ENCODE assay signal across 32 mouse cellular contexts in the genomic region with DNA sequence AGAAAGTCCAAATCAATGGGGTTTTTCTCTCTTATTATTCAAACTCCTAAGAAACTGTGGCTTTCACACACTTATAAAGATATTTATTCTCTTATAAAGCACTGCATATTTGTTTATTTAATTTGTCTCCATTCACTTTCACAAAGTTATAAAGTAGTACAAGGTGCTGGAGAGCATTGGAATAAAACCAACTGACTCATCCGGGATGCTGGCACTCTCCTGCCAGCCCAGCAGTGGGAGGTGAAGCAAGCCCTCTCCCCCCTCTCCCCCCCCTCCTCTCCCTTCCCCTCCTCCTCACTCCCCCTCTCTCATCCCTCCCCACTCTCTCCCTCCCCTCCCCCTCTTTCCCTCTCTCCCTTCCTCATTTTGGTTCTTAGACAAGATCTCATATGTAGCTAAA.
"Had no signal": no experiment of that assay in that cellular context is flagged by ENCODE, and none has a peak within 500 bp of the region (broad histone marks: within the 10 kb centered on the region; RNA-seq: fewer than 3 reads in every experiment).

No protein-coding gene starts in this region.

- H3K4me1 ChIP-seq: limb, embryonic 10.5 days; limb, embryonic 12.5 days; limb, embryonic 13.5 days; liver, embryonic 12.5 days; liver, embryonic 13.5 days; liver, embryonic 15.5 days; lung, embryonic 15.5 days; midbrain, embryonic 12.5 days; midbrain, embryonic 13.5 days; midbrain, embryonic 15.5 days; neural tube, embryonic 12.5 days had no signal

- H3K36me3 ChIP-seq: limb, embryonic 10.5 days; limb, embryonic 12.5 days; limb, embryonic 13.5 days; limb, embryonic 15.5 days; liver, embryonic 12.5 days; liver, embryonic 13.5 days; liver, embryonic 15.5 days; lung, embryonic 15.5 days; midbrain, embryonic 10.5 days; midbrain, embryonic 12.5 days; midbrain, embryonic 13.5 days; midbrain, embryonic 15.5 days; neural tube, embryonic 12.5 days had no signal

- H3K4me2 ChIP-seq: limb, embryonic 12.5 days; limb, embryonic 13.5 days; limb, embryonic 15.5 days; liver, embryonic 11.5 days; liver, embryonic 12.5 days; liver, embryonic 13.5 days; liver, embryonic 15.5 days; lung, embryonic 14.5 days; lung, embryonic 15.5 days; midbrain, embryonic 11.5 days; midbrain, embryonic 12.5 days; midbrain, embryonic 13.5 days; midbrain, embryonic 15.5 days; neural tube, embryonic 12.5 days had no signal

- H3K27ac ChIP-seq: limb, embryonic 10.5 days; limb, embryonic 12.5 days; limb, embryonic 13.5 days; limb, embryonic 15.5 days; liver, embryonic 12.5 days; liver, embryonic 13.5 days; liver, embryonic 14.5 days; liver, embryonic 15.5 days; lung, embryonic 15.5 days; macrophage; midbrain, embryonic 10.5 days; midbrain, embryonic 12.5 days; midbrain, embryonic 13.5 days; midbrain, embryonic 15.5 days; neural tube, embryonic 12.5 days had no signal

- H3K9me3 ChIP-seq: limb, embryonic 10.5 days; limb, embryonic 12.5 days; limb, embryonic 13.5 days; limb, embryonic 15.5 days; liver, embryonic 12.5 days; liver, embryonic 13.5 days; liver, embryonic 15.5 days; lung, embryonic 15.5 days; megakaryocyte, embryonic 14.5 days; midbrain, embryonic 10.5 days; midbrain, embryonic 12.5 days; midbrain, embryonic 13.5 days; midbrain, embryonic 15.5 days; neural tube, embryonic 12.5 days had no signal

- H3K9ac ChIP-seq: limb, embryonic 12.5 days; limb, embryonic 13.5 days; limb, embryonic 15.5 days; liver, embryonic 12.5 days; liver, embryonic 13.5 days; liver, embryonic 14.5 days; liver, embryonic 15.5 days; liver, postnatal 0 days; lung, embryonic 14.5 days; lung, embryonic 15.5 days; midbrain, embryonic 12.5 days; midbrain, embryonic 13.5 days; midbrain, embryonic 15.5 days; neural tube, embryonic 12.5 days had no signal

- H3K27me3 ChIP-seq: limb, embryonic 12.5 days; limb, embryonic 13.5 days; limb, embryonic 15.5 days; liver, embryonic 12.5 days; liver, embryonic 13.5 days; liver, embryonic 15.5 days; lung, embryonic 15.5 days; megakaryocyte, embryonic 14.5 days; midbrain, embryonic 12.5 days; midbrain, embryonic 13.5 days; midbrain, embryonic 15.5 days; neural tube, embryonic 12.5 days had no signal

- DNase-seq: left cerebral cortex, postnatal 4 days; liver; liver, embryonic 13.5 days; liver, postnatal 0 days; lung, adult 18-20 months; lung, adult 2 months; lung, embryonic 14.5 days; lung, postnatal 10 days; lung, postnatal 14 days; lung, postnatal 36 days; lung, postnatal 4 days; midbrain, embryonic 14.5 days had no signal

- H3K4me3 ChIP-seq: limb, embryonic 10.5 days; limb, embryonic 12.5 days; limb, embryonic 13.5 days; limb, embryonic 15.5 days; liver, embryonic 12.5 days; liver, embryonic 13.5 days; liver, embryonic 15.5 days; lung, embryonic 15.5 days; midbrain, embryonic 10.5 days; midbrain, embryonic 12.5 days; midbrain, embryonic 13.5 days; midbrain, embryonic 15.5 days; myocyte; neural tube, embryonic 12.5 days had no signal

- ATAC-seq: liver, embryonic 12.5 days; liver, postnatal 0 days; lung, postnatal 0 days; midbrain, embryonic 13.5 days; midbrain, embryonic 15.5 days; midbrain, embryonic 16.5 days had no signal
